Comparison of ENCODE assay signal across 8 mouse cellular contexts in the genomic region with DNA sequence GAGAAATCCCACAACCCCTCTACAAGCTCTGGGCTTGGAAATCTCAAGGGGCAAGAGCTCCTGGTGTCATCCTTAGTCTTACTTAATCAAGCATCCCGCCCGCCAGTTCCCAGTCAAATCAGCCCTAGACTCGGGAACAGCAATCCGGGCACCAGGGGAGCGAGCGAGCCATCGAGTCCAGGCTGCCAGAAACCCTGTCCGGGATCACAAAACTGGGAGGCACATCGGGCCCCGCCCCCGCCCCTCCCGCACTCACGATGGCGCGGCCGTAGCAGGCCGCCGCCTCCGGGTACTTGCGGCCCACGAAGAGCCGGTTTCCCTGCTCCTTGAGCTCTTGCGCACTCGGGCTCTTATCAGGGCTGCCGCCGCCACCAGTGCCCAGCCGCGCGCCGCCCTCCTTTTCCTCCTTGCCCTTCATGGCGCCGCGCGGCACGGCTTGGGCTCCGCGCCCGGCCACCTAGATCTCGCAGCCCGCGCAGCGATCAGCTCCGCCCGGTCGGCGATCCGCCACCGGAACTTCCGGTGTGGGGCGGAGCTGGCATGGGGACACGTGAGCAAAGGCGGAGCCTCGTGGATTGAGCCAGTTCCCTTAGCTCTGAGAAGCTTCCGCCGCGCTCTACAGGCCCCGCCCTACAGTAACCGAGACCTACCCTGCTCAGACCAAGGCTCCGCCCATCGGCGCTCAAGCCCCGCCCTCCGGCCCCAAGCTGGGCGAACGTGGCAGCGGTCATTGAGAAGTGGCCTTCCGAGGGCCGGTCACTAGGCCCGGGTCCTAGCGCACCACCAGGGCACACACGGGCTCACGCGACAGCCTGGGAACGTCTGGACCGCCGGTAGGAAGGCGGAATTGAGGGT. TPM values are rescaled to one million over a fixed set of nuclear protein-coding genes. Genes with fewer than 3 reads are reported as not detected.
DNase-seq lines count a peak whose midpoint lies in the region; ATAC-seq lines count a peak whose summit lies in the region.

No protein-coding gene starts in this region.

- peak overlapping the region; percentile 97 for H3K4me2 ChIP-seq in intestine, embryonic 14.5 days (ENCODE audit: low read length)

- ATAC-seq in intestine, embryonic 14.5 days (replicated peaks; ENCODE audit: low FRiP score, low TSS enrichment, low read depth), result peak; percentile 87

- peaks cover 55% of the 10 kb centered on the region for H3K4me1 ChIP-seq in intestine, embryonic 14.5 days (replicated peaks; ENCODE audit: control insufficient read depth, insufficient read depth, low read length)

- H3K9me3 ChIP-seq in intestine, embryonic 14.5 days (ENCODE audit: control insufficient read depth, low read length), result no peaks in the 10 kb centered on the region

- H3K9ac ChIP-seq in intestine, embryonic 14.5 days (ENCODE audit: low read length), result peak overlapping the region; percentile 69

- intact Hi-C loops in gastrocnemius, postnatal 14 days (cut with DNase I; ENCODE audit: low total_unique reads), result no loop called here
- intact Hi-C loops in left cerebral cortex, postnatal 14 days (cut with DNase I), result loop anchor here (1.0 kb wide), 1 partner anchor 43 kb away; a partner anchor contains a TSS

- H3K27me3 ChIP-seq in intestine, embryonic 14.5 days (replicated peaks; ENCODE audit: control insufficient read depth, insufficient read depth, low read length), result no peaks in the 10 kb centered on the region

- peak overlapping the region; percentile 94 for H3K27ac ChIP-seq in intestine, embryonic 14.5 days (ENCODE audit: low read depth)

- under 1% methylated on average over 77 of the region's 77 CpGs for WGBS in intestine, embryonic 14.5 days

- H3K4me3 ChIP-seq in intestine, embryonic 14.5 days (ENCODE audit: low read depth, low read length), result peak overlapping the region; percentile 61

- DNase-seq in adipocyte (ENCODE audit: low spot score), result peak; percentile 100
- DNase-seq in embryo, embryonic 10 days (ENCODE audit: low spot score), result peak; percentile 99
- DNase-seq in gastrocnemius, postnatal 14 days, result peak; percentile 100
- peak; percentile 100 for DNase-seq in intestine, embryonic 14.5 days (ENCODE audit: low spot score)
- DNase-seq in left cerebral cortex, postnatal 14 days (ENCODE audit: low spot score in 2 of 2), result peak; percentile 98 to 99
- peak; percentile 99 for DNase-seq in mesoderm, embryonic 11.5 days (ENCODE audit: low read depth, low spot score)
- DNase-seq in right cerebral cortex, postnatal 36 days (ENCODE audit: low spot score in 2 of 2), result peak; percentile 98 to 99
- peak; percentile 100 for DNase-seq in yolk sac, embryonic 10.5 days (ENCODE audit: low spot score)

- H3K36me3 ChIP-seq in intestine, embryonic 14.5 days (ENCODE audit: control insufficient read depth, insufficient read depth, low read length), result peaks cover 34% of the 10 kb centered on the region

RNA-seq across cellular contexts. Expression of a gene that starts 0.5 kb away (rescaled TPM):
- total RNA-seq in gastrocnemius, postnatal 14 days (2021), result 10 to 100 TPM; 80.2 to 81.3 TPM
- 345 and 350 TPM in 2 replicates for polyA plus RNA-seq in intestine, embryonic 14.5 days (2014; fragmentation: Nextera tagmentation; extraction: Ambion mirVana)
- total RNA-seq in left cerebral cortex, postnatal 14 days (2021), result 100 to 1,000 TPM; 160 to 166 TPM

RNA-seq across cellular contexts. Expression of a gene that starts 4.0 kb away (rescaled TPM):
- 10 to 100 TPM; 20.3 to 23.6 TPM for total RNA-seq in gastrocnemius, postnatal 14 days (2021)
- 39.5 and 40.2 TPM in 2 replicates for polyA plus RNA-seq in intestine, embryonic 14.5 days (2014; fragmentation: Nextera tagmentation; extraction: Ambion mirVana)
- 10 to 100 TPM; 59.1 to 59.6 TPM for total RNA-seq in left cerebral cortex, postnatal 14 days (2021)

RNA-seq across cellular contexts. Expression of a gene that starts 4.4 kb away (rescaled TPM):
- total RNA-seq in gastrocnemius, postnatal 14 days (2021), result 10 to 100 TPM; 11.7 to 12.0 TPM
- 1.3 and 1.5 TPM in 2 replicates for polyA plus RNA-seq in intestine, embryonic 14.5 days (2014; fragmentation: Nextera tagmentation; extraction: Ambion mirVana)
- total RNA-seq in left cerebral cortex, postnatal 14 days (2021), result 10 to 100 TPM; 85.8 to 89.7 TPM

RNA-seq across cellular contexts. Expression of a gene that starts 8.9 kb away (rescaled TPM):
- total RNA-seq in gastrocnemius, postnatal 14 days (2021), result 10 to 100 TPM in 1 of 2 experiments, 1 to 10 TPM in 1; 7.5 to 11.0 TPM
- 1.6 and 2.3 TPM in 2 replicates for polyA plus RNA-seq in intestine, embryonic 14.5 days (2014; fragmentation: Nextera tagmentation; extraction: Ambion mirVana)
- 10 to 100 TPM; 29.0 to 29.5 TPM for total RNA-seq in left cerebral cortex, postnatal 14 days (2021)

RNA-seq across cellular contexts. Expression of a gene that starts 9.2 kb away (rescaled TPM):
- total RNA-seq in gastrocnemius, postnatal 14 days (2021), result 1 to 10 TPM; 9.1 to 9.2 TPM
- 29.4 and 30.8 TPM in 2 replicates for polyA plus RNA-seq in intestine, embryonic 14.5 days (2014; fragmentation: Nextera tagmentation; extraction: Ambion mirVana)
- total RNA-seq in left cerebral cortex, postnatal 14 days (2021), result 10 to 100 TPM; 22.3 to 23.3 TPM

Comparison
In these comparisons a context has a peak if more than half of its experiments do, and no peak if none do; other contexts are left out.
1. Peak in every context shown above with its lines: DNase-seq, ATAC-seq, H3K4me3 ChIP-seq and H3K27ac ChIP-seq.
2. RNA of a gene that starts 4.4 kb away (total RNA-seq): 85.8 to 89.7 TPM in left cerebral cortex, postnatal 14 days; 11.7 to 12.0 TPM in gastrocnemius, postnatal 14 days; every median in the first group is over 4 times any median in the second.